In genomic region chr4:148589565-148589964, GRCm38 (mm10) we compare ENCODE assay signal across 14 mouse cellular contexts. TPM values are rescaled to one million over a fixed set of nuclear protein-coding genes. Genes with fewer than 3 reads are reported as not detected.
DNase-seq lines count a peak whose midpoint lies in the region; ATAC-seq and TF ChIP-seq lines count a peak whose summit lies in the region.
"Had no signal": no experiment of that assay in that cellular context is flagged by ENCODE, and none has a peak within 500 bp of the region (broad histone marks: within the 10 kb centered on the region; RNA-seq: fewer than 3 reads in every experiment).

No protein-coding gene starts in this region.

- WGBS in heart, embryonic 15.5 days: 71% methylated on average over 7 of the region's 8 CpGs
- 63% methylated on average over 7 of the region's 8 CpGs for WGBS in heart, embryonic 11.5 days (ENCODE audit: insufficient replicate concordance)
- 60% methylated on average over 6 of the region's 8 CpGs for WGBS in lung, embryonic 14.5 days

- peak; percentile 55 for DNase-seq in urinary bladder, postnatal 14 days (ENCODE audit: low spot score)
- DNase-seq in urinary bladder, postnatal 10 days (ENCODE audit: low spot score): no peak
- DNase-seq in lung, embryonic 14.5 days: peak; percentile 50
- no peak for DNase-seq in c-Kit-positive CD71-positive TER-119-positive erythroid progenitor cells, embryonic 14.5 days (ENCODE audit: low spot score)
- no peak for DNase-seq in adrenal gland, postnatal 4 days (ENCODE audit: low spot score in 2 of 2)
- DNase-seq in frontal cortex, postnatal 36 days (ENCODE audit: low spot score in 2 of 2): no peak

- H3K27me3 ChIP-seq in heart, embryonic 15.5 days: no peaks in the 10 kb centered on the region
- H3K27me3 ChIP-seq in heart, embryonic 11.5 days (ENCODE audit: control insufficient read depth, insufficient read depth, low read length): no peaks in the 10 kb centered on the region
- no peaks in the 10 kb centered on the region for H3K27me3 ChIP-seq in lung, embryonic 14.5 days (ENCODE audit: insufficient read depth, low read length)
- H3K27me3 ChIP-seq: hindbrain, embryonic 13.5 days had no signal

- no peak for ATAC-seq in heart, embryonic 15.5 days (replicated peaks; ENCODE audit: insufficient number of reproducible peaks, insufficient read depth, low FRiP score, low read depth)
- ATAC-seq in heart, embryonic 11.5 days (replicated peaks; ENCODE audit: insufficient number of reproducible peaks, low FRiP score, low TSS enrichment): no peak
- ATAC-seq in lung, embryonic 14.5 days (ENCODE audit: insufficient read depth): no peak
- ATAC-seq: CD4-positive, CD25-positive, alpha-beta regulatory T cell, adult 4 months; forebrain, embryonic 16.5 days had no signal

- H3K4me1 ChIP-seq in heart, embryonic 15.5 days (replicated peaks): peaks cover 27% of the 10 kb centered on the region
- peaks cover 7% of the 10 kb centered on the region for H3K4me1 ChIP-seq in heart, embryonic 11.5 days (ENCODE audit: control insufficient read depth, insufficient read depth, low read length)
- 0 out of 2 replicates have a peak, but pooled peaks cover 4% of the 10 kb centered on the region for H3K4me1 ChIP-seq in lung, embryonic 14.5 days (ENCODE audit: insufficient read depth)

- H3K27ac ChIP-seq in heart, embryonic 15.5 days: 0 out of 2 replicates have a peak overlapping the region, but pooled peaks have one; percentile 12
- no peak overlapping the region for H3K27ac ChIP-seq in heart, embryonic 11.5 days (ENCODE audit: low read depth, low read length)
- H3K27ac ChIP-seq in lung, embryonic 14.5 days (ENCODE audit: low read depth): no peak overlapping the region
- H3K27ac ChIP-seq: hindbrain, embryonic 13.5 days; limb, embryonic 10.5 days; macrophage had no signal

- H3K9me3 ChIP-seq in heart, embryonic 15.5 days (replicated peaks): no peaks in the 10 kb centered on the region
- no peaks in the 10 kb centered on the region for H3K9me3 ChIP-seq in heart, embryonic 11.5 days (replicated peaks; ENCODE audit: control insufficient read depth, low read length)
- H3K9me3 ChIP-seq in lung, embryonic 14.5 days (ENCODE audit: low read depth, low read length): no peaks in the 10 kb centered on the region
- H3K9me3 ChIP-seq: hindbrain, embryonic 13.5 days; limb, embryonic 10.5 days had no signal

- TF ChIP-seq CTCF in lung, embryonic 14.5 days (IDR thresholded peaks at IDR 0.05; ENCODE audit: low read depth): no peak

- peaks cover 9% of the 10 kb centered on the region for H3K36me3 ChIP-seq in heart, embryonic 15.5 days
- peaks cover 14% of the 10 kb centered on the region for H3K36me3 ChIP-seq in heart, embryonic 11.5 days (ENCODE audit: control insufficient read depth, insufficient read depth, low read length)
- peaks cover 18% of the 10 kb centered on the region for H3K36me3 ChIP-seq in lung, embryonic 14.5 days (ENCODE audit: insufficient read depth)

- H3K4me2 ChIP-seq in heart, embryonic 15.5 days: no peak overlapping the region
- no peak overlapping the region for H3K4me2 ChIP-seq in heart, embryonic 11.5 days
- H3K4me2 ChIP-seq in lung, embryonic 14.5 days: peak overlapping the region; percentile 36

- H3K4me3 ChIP-seq in heart, embryonic 15.5 days: no peak overlapping the region
- H3K4me3 ChIP-seq in heart, embryonic 11.5 days (ENCODE audit: low read depth, low read length): no peak overlapping the region
- no peak overlapping the region for H3K4me3 ChIP-seq in lung, embryonic 14.5 days (ENCODE audit: low read depth, low read length)
- H3K4me3 ChIP-seq: hindbrain, embryonic 13.5 days; limb, embryonic 10.5 days had no signal

- 0 out of 2 replicates have a peak overlapping the region, but pooled peaks have one; percentile 3 for H3K9ac ChIP-seq in heart, embryonic 15.5 days
- H3K9ac ChIP-seq in heart, embryonic 11.5 days (ENCODE audit: low read depth, low read length): no peak overlapping the region
- no peak overlapping the region for H3K9ac ChIP-seq in lung, embryonic 14.5 days
- H3K9ac ChIP-seq: hindbrain, embryonic 13.5 days had no signal

RNA-seq across cellular contexts. Expression of gene Srm, which starts 1.7 kb away (rescaled TPM):
- 76.8 and 113 TPM in 2 replicates for polyA plus RNA-seq in heart, embryonic 15.5 days (2015; fragmentation: Nextera tagmentation; extraction: Ambion mirVana)
- polyA plus RNA-seq in heart, embryonic 11.5 days (2014; fragmentation: Nextera tagmentation; extraction: Ambion mirVana): 129 and 155 TPM in 2 replicates
- polyA plus RNA-seq in lung, embryonic 14.5 days (2014; fragmentation: Nextera tagmentation; extraction: Ambion mirVana): 244 and 279 TPM in 2 replicates
- 10 to 100 TPM; 55.9 to 60.3 TPM for total RNA-seq in adrenal gland, postnatal 4 days (2021)

RNA-seq across cellular contexts. Expression of gene Masp2, which starts 12.8 kb away (rescaled TPM):
- polyA plus RNA-seq in heart, embryonic 15.5 days (2015; fragmentation: Nextera tagmentation; extraction: Ambion mirVana): 0.39 TPM in 1 of 2 replicates, not detected in the other
- 0.37 TPM in 1 of 2 replicates, not detected in the other for polyA plus RNA-seq in heart, embryonic 11.5 days (2014; fragmentation: Nextera tagmentation; extraction: Ambion mirVana)
- 0.27 and 0.39 TPM in 2 replicates for polyA plus RNA-seq in lung, embryonic 14.5 days (2014; fragmentation: Nextera tagmentation; extraction: Ambion mirVana)
- total RNA-seq in adrenal gland, postnatal 4 days (2021): 10 to 100 TPM in 1 of 2 experiments, 1 to 10 TPM in 1; 1.1 to 14.8 TPM
- polyA plus RNA-seq: embryonic facial prominence, embryonic 11.5 days had no signal

RNA-seq across cellular contexts. Expression of gene Exosc10, which starts 31.3 kb away (rescaled TPM):
- 56.4 and 71.5 TPM in 2 replicates for polyA plus RNA-seq in heart, embryonic 15.5 days (2015; fragmentation: Nextera tagmentation; extraction: Ambion mirVana)
- 75.0 and 79.4 TPM in 2 replicates for polyA plus RNA-seq in heart, embryonic 11.5 days (2014; fragmentation: Nextera tagmentation; extraction: Ambion mirVana)
- 104 and 105 TPM in 2 replicates for polyA plus RNA-seq in lung, embryonic 14.5 days (2014; fragmentation: Nextera tagmentation; extraction: Ambion mirVana)
- 10 to 100 TPM; 65.5 to 68.1 TPM for total RNA-seq in adrenal gland, postnatal 4 days (2021)

RNA-seq across cellular contexts. Expression of gene Tardbp, which starts 37.3 kb away (rescaled TPM):
- 153 and 176 TPM in 2 replicates for polyA plus RNA-seq in heart, embryonic 15.5 days (2015; fragmentation: Nextera tagmentation; extraction: Ambion mirVana)
- 118 and 135 TPM in 2 replicates for polyA plus RNA-seq in heart, embryonic 11.5 days (2014; fragmentation: Nextera tagmentation; extraction: Ambion mirVana)
- 172 and 186 TPM in 2 replicates for polyA plus RNA-seq in lung, embryonic 14.5 days (2014; fragmentation: Nextera tagmentation; extraction: Ambion mirVana)
- 100 to 1,000 TPM; 280 to 349 TPM for total RNA-seq in adrenal gland, postnatal 4 days (2021)

RNA-seq across cellular contexts. Expression of gene Gm572, which starts 53.6 kb away (rescaled TPM):
- 0.16 and 0.38 TPM in 2 replicates for polyA plus RNA-seq in heart, embryonic 15.5 days (2015; fragmentation: Nextera tagmentation; extraction: Ambion mirVana)
- polyA plus RNA-seq in heart, embryonic 11.5 days (2014; fragmentation: Nextera tagmentation; extraction: Ambion mirVana): 0.19 and 0.27 TPM in 2 replicates
- not detected in 2 replicates for polyA plus RNA-seq in lung, embryonic 14.5 days (2014; fragmentation: Nextera tagmentation; extraction: Ambion mirVana)
- total RNA-seq in adrenal gland, postnatal 4 days (2021): under 1 TPM; 0.37 to 0.42 TPM
- polyA plus RNA-seq: CD4-positive, CD25-positive, alpha-beta regulatory T cell, adult 4 months; embryonic facial prominence, embryonic 11.5 days; forebrain, embryonic 16.5 days; hindbrain, embryonic 13.5 days; limb, embryonic 10.5 days; macrophage had no signal

Comparison
In these comparisons a context has a peak if more than half of its experiments do, and no peak if none do; other contexts are left out.
1. DNase-seq: peak in urinary bladder, postnatal 14 days (single experiment) and lung, embryonic 14.5 days (single experiment); none in urinary bladder, postnatal 10 days (single experiment), c-Kit-positive CD71-positive TER-119-positive erythroid progenitor cells, embryonic 14.5 days (single experiment), adrenal gland, postnatal 4 days (0 of 2) and frontal cortex, postnatal 36 days (0 of 2).